Mouse (Mus musculus) embryonic facial prominence, embryonic 12.5 days (tissue): ENCODE data around the gene Prl2c5. TPM values are rescaled to one million over a fixed set of nuclear protein-coding genes. Genes with fewer than 3 reads are reported as not detected.
"Not testable (repeated sequence)": the region's sequence is repeated elsewhere in the genome, so short reads cannot be mapped to it uniquely, and the experiment has no call there.

Experiments used
- ATAC-seq: fragments of 200-750 bp; cut with Nextera tagmentation; 2 replicates; pipeline ENCODE4 v1.8.0; 2017; ENCODE audit not compliant: insufficient number of reproducible peaks, insufficient read depth, low FRiP score, low TSS enrichment
- H3K27ac ChIP-seq: fragments of 300-500 bp; sonication (generic); 2 replicates; pipeline ENCODE4 v1.5.1; 2016; ENCODE audit warnings: mild to moderate bottlenecking
- H3K27me3 ChIP-seq: fragments of 300-500 bp; sonication (generic); 2 replicates; pipeline ENCODE4 v1.6.1; 2016; ENCODE audit warnings: mild to moderate bottlenecking, moderate library complexity
- H3K36me3 ChIP-seq: fragments of 300-500 bp; sonication (generic); 2 replicates; pipeline ENCODE4 v1.6.1; 2016; ENCODE audit warnings: mild to moderate bottlenecking
- H3K4me1 ChIP-seq: fragments of 300-500 bp; sonication (generic); 2 replicates; pipeline ENCODE4 v1.6.1; 2016
- H3K4me2 ChIP-seq: fragments of 300-500 bp; sonication (generic); replicated peaks from 2 replicates; pipeline ENCODE4 v1.6.1; 2016; ENCODE audit warnings: mild to moderate bottlenecking, moderate library complexity
- H3K4me3 ChIP-seq: fragments of 300-500 bp; sonication (generic); 2 replicates; pipeline ENCODE4 v1.5.1; 2016; ENCODE audit warnings: mild to moderate bottlenecking
- H3K9ac ChIP-seq: fragments of 300-500 bp; sonication (generic); 2 replicates; pipeline ENCODE4 v1.6.1; 2016; ENCODE audit warnings: mild to moderate bottlenecking, moderate library complexity
- H3K9me3 ChIP-seq: fragments of 300-500 bp; sonication (generic); 2 replicates; pipeline ENCODE4 v1.6.1; 2016; ENCODE audit warnings: mild to moderate bottlenecking, moderate library complexity
- WGBS: fragments of 180-500 bp; shearing (Covaris S2); methylation state at CpG from one replicate; pipeline ENCODE4 v1.1.7; 2016; 5-methylcytosine and 5-hydroxymethylcytosine counted together
- polyA plus RNA-seq: library from polyadenylated mRNA; unstranded; fragments of >200 nt; fragmentation: Nextera tagmentation; extraction: Ambion mirVana; gene quantifications from 2 replicates; pipeline ENCODE4 v1.2.1, GENCODE M21; 2016

Prl2c5 gene
- not detected in 2 replicates for polyA plus RNA-seq

DNA sequence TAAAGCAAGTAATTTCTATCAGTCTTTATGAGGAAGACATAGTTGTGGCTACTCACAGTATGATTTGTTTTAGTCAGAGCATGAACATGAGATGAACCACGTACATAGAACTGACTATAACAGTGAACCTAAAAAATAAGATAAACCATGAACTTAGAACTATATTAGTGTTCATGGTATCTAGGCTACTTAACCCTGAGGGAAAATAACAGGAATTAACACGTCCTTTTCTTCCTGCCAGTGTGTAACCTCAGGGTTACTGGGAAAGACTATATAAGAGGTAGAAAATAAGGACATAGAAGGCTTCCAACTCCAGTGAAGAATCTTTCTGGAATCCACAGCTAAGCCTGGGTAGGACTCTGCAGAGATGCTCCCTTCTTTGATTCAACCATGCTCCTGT is at the start of gene Prl2c5:
Prl2c5 (plus strand) TSS at position 301 of the 400 bp plus-strand sequence.
- not testable (repeated sequence) for H3K9me3 ChIP-seq, H3K9ac ChIP-seq, ATAC-seq, H3K4me2 ChIP-seq, H3K27ac ChIP-seq, H3K4me1 ChIP-seq, H3K27me3 ChIP-seq, H3K4me3 ChIP-seq, H3K36me3 ChIP-seq
- WGBS = 64% methylated on average over 2 of the region's 2 CpGs

DNA sequence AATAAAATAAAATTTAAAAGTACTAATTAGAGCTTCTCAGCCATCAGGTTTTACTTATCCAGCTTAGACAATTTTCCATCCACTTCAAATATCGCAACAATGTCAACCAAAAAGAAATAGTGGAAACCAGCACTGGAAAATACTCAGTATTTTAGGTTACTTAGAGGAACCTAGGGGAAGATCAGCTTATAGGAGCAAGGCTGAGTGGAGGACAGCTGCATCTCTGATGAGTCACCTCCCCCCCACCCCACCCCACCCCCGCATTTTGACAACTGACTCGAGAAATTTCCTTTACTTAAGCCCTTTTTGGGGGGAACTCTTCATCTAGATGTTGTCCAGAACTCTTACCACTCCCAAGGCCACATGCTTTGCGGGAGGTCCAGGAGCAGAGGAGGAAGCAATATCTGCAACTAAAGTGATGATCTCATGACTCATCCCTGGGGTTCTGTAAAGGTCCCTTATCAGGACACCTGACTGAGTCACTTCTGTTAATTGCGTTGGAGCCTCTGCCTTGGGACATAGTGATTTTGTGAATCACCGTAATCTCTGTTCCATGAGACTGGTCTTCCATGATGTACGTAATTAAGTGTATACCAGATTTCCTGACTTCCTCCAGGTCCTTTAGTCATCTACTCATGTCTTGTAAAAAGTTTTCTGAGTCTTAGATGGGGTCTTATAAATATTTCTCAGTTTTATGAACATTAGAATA is 19.6 kb upstream of the Prl2c5 start:
- H3K4me3 ChIP-seq = not testable (repeated sequence)

DNA sequence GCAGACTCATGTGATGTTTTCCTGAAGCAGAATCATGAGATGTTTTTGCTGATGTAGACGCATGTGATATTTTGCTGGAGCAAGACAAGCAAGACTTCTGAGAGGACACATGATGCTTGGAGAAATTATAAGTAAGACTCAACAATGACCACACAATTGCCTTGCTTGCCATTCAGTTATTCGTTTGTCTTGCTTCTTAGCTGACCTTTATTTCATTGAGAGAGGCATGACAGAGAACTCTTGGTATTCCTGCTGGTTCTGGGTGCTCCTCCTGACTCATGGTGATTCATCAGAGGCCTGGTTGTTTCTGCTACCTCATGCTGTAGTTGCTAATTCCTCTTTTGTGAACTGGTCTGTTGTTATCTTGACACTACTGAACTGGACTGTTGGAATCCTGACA is 13.9 kb upstream of the Prl2c5 start:
- H3K27ac ChIP-seq, H3K9ac ChIP-seq, H3K4me1 ChIP-seq, ATAC-seq, H3K27me3 ChIP-seq, H3K4me3 ChIP-seq, H3K9me3 ChIP-seq, H3K4me2 ChIP-seq, H3K36me3 ChIP-seq: not testable (repeated sequence)
- WGBS = 68% methylated on average over 2 of the region's 2 CpGs

More for the DNA sequence above, 19.6 kb upstream of the Prl2c5 start:
- not testable (repeated sequence) for ATAC-seq, H3K4me1 ChIP-seq, H3K36me3 ChIP-seq, H3K9ac ChIP-seq, H3K27me3 ChIP-seq, H3K4me2 ChIP-seq, H3K27ac ChIP-seq, H3K9me3 ChIP-seq
- WGBS = 76% methylated on average over 5 of the region's 7 CpGs

DNA sequence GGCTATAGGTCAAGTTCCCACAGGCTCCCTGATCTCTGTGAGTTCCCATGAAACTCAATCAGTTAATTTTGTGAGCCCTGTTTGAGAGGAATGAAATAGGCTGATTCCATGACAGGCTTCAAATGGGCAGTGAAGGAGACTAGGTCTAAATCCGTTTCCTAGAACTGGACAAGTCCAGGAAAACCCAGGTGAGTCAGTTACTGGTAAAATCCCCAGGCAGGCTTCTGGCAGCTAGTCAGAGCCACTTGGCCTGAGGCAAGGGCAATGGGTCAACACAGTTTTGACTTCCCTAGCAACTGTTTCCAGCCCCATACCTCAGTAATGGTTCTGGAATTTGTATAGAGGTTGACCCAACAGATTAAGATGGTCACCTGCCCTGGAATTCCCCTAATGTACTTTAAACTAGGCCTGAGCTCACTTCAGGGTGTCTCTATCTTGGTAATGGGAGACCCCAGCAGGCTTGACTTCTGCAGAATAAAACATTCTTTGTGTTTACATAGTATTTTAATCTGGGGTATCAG is 8.8 kb upstream of the Prl2c5 start:
- not testable (repeated sequence) for H3K27ac ChIP-seq, H3K4me3 ChIP-seq, H3K9me3 ChIP-seq, H3K4me1 ChIP-seq, H3K4me2 ChIP-seq, ATAC-seq, H3K9ac ChIP-seq, H3K27me3 ChIP-seq, H3K36me3 ChIP-seq
- 48% methylated on average over 1 of the region's 1 CpGs for WGBS

DNA sequence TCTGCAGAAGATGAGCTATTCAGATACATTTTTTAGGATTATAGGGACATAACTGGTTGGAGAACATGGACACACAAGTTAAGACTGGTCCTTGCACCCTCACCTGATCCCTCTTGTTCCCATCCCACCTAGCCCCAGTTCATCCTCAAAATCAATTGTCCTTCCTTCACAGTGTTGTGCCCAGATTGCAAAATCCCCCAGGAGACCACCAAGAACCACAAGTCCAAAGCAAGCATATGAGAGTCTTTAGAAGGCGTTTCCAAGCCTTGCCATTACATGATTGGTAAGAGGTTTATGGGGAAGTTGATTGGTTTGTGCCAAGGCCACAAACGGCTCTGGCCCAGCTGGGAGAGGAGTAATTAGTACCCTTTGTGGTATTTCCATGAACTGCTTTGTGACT is 6.8 kb upstream of the Prl2c5 start:
- H3K27me3 ChIP-seq, H3K9me3 ChIP-seq, H3K4me1 ChIP-seq, H3K9ac ChIP-seq, H3K4me2 ChIP-seq, H3K36me3 ChIP-seq, H3K4me3 ChIP-seq, H3K27ac ChIP-seq, ATAC-seq: not testable (repeated sequence)
- 55% methylated on average over 2 of the region's 2 CpGs for WGBS

DNA sequence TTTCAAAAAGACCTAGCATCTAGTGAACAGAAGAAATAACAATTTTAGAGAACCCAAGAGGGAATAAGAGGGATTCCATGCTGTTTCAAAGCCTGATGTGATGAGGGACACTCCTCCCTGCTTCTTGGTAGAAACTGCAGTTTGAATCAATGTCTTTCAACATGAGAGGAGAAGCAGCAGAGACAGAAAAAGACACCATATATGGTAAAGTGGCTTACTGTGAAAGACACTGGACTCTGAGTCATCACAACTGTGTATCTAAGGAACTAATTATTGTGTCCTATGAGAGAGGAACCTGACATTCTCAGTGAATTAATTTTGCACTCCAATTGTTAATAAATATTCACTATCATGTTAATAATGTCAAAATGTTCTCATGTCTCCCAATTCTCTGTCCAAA is 28.7 kb downstream of the Prl2c5 start:
- H3K4me1 ChIP-seq, H3K36me3 ChIP-seq, H3K4me3 ChIP-seq, H3K4me2 ChIP-seq, H3K9ac ChIP-seq, H3K9me3 ChIP-seq, H3K27ac ChIP-seq, H3K27me3 ChIP-seq, ATAC-seq: not testable (repeated sequence)

DNA sequence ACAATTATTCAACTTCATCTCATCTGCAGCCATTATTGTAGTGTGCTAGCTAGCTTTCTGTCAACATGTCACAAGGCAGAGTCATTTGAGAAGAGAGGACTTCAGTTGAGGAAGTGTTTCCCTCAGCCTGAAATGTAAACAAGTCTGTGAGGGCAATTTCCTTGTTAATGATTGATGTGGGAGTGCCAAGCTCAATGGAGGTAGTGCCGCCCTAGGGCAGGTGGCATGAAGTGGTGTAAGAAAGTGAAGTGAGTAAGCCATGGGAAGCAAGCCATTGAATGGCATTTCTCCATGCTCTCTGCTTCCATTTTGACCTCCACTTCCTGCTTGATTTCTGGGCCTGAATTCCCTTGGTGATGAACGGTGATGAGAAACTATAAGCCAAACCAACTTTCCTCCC is 33.8 kb downstream of the Prl2c5 start:
- not testable (repeated sequence) for ATAC-seq, H3K4me1 ChIP-seq, H3K9ac ChIP-seq, H3K36me3 ChIP-seq, H3K27ac ChIP-seq, H3K27me3 ChIP-seq, H3K4me3 ChIP-seq, H3K9me3 ChIP-seq, H3K4me2 ChIP-seq
- WGBS = 89% methylated on average over 2 of the region's 2 CpGs

DNA sequence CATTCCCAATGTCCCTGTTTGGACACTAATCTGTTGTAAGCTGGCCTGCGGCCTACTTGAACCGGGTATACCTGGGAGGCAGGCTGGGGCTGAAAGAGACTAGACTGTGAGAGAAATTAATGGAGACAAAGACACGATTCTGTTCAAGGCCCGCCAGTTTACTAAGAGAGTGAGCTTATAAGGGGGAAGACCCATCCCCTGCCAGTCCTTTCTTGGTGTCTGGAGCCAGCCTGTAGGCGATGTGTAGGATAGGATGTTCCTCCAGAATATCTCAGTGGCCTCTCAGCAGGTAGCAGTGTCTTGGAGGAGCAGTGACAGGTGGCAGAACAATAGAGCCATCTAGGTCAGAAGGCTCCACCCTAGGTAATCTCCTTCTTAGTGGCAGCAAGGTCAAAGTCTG is 37.7 kb downstream of the Prl2c5 start:
- H3K36me3 ChIP-seq, H3K9me3 ChIP-seq, H3K4me1 ChIP-seq, H3K4me3 ChIP-seq, H3K27me3 ChIP-seq, H3K4me2 ChIP-seq, H3K27ac ChIP-seq, H3K9ac ChIP-seq, ATAC-seq: not testable (repeated sequence)
- 65% methylated on average over 5 of the region's 5 CpGs for WGBS

DNA sequence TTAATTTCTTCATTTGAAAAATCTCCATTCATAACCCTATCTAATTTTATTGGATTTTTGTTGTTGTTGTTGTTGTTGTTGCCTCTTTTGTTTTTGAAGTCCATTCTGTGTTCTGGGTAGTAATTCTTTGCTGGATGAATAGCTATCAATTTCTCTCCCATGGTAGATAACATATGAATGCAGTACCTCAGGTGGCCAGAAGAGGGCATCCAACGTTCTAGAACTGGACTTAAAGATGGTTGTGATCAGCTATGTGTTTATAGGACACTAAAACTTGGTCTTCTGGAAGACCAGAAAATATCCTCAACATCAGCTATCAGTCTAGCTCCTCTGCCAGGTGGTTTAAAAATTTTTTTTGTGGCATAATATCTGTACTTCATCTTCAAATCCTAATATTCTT is 54.9 kb downstream of the Prl2c5 start:
- H3K4me1 ChIP-seq, H3K9ac ChIP-seq, H3K4me3 ChIP-seq, H3K27ac ChIP-seq, H3K27me3 ChIP-seq, H3K4me2 ChIP-seq, H3K36me3 ChIP-seq, ATAC-seq, H3K9me3 ChIP-seq: not testable (repeated sequence)
- WGBS = 0% methylated on average over 1 of the region's 1 CpGs

Other genes starting within 250 kb of the Prl2c5 start
- not detected in 2 replicates for gene Prl2c2, start 177.3 kb upstream of the Prl2c5 start, polyA plus RNA-seq
- 17.1 and 17.7 TPM in 2 replicates for gene Gpr137b, start 211.3 kb downstream of the Prl2c5 start, polyA plus RNA-seq